Mouse (Mus musculus) c-Kit-positive CD71-negative TER-119-negative erythroid progenitor cells, embryonic 14.5 days (primary cell): Measurements from ENCODE around the gene Gm20388.
A peak's percentile ranks its signal among the peaks of the same experiment; 100 is the strongest.

Experiments used
- DNase-seq: peaks from one replicate; pipeline ENCODE4 v3.0.0-alpha.2; 2013; ENCODE audit warnings: low read depth

Gm20388 gene

GRCm38 (mm10) chr8:121740721-121741120, 1830.1 kb downstream of the Gm20388 start:
- DNase-seq = no peak

DNA sequence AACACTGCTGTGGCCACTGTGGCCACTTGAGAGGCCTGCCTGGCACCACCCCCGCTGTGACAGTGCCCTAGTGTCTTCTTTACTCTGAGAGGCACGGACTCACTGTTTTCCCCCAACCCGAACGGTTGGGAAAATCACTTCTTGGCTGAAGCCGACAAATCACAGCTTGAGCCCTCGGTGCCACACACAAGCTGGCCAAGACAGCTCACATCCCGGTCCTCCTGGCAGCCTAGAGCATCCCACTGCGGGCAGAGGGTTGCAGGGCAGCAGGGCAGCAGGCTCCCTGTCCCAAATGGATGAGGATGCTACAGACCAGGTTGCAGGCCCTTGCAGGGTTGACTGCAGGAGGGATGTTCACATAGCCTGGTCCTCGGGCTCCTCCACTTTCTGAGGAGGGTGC, 1838.9 kb downstream of the Gm20388 start:
- no peak for DNase-seq

DNA sequence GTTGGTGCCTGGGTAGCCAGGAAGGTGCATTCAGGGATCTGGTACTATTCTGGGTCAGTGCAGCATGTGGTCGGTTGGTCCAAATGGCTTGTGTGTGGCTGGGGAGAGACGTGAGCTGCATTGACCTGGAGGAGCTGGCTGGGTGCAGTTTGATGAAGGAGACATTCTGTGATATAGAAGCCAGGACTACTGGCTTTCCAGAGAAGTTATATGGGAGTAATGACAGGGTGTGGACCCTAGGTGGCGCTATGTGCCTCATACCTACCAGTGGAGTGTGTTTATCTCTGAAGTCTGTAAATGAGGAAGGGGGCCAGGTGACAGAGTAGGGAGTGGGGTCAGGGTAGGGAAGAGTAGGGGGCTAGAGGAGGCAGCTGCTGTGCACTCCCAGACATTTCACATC, 1839.9 kb downstream of the Gm20388 start:
- no peak for DNase-seq

DNA sequence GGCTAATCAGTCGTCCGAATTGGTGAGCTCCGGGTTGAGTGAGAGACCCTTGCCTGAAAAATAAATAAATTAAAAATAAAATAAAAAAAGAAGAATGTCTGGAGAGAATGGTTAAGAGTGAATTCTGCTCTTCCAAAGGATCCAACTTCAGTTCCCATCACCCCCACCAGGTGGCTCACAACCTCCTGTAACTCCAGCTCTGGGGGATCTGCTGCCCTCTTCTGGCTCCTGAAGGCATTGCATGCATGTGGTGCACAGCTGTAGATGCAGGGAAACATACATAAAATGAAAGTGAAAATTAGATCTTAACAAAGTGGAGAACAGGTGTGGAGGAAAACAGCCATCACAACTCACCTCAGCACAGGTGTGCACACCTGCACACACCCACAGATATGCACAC, 1840.8 kb downstream of the Gm20388 start:
- DNase-seq = peak; percentile 75

GRCm38 (mm10) chr8:121758470-121758869, 1847.8 kb downstream of the Gm20388 start:
- DNase-seq = no peak

DNA sequence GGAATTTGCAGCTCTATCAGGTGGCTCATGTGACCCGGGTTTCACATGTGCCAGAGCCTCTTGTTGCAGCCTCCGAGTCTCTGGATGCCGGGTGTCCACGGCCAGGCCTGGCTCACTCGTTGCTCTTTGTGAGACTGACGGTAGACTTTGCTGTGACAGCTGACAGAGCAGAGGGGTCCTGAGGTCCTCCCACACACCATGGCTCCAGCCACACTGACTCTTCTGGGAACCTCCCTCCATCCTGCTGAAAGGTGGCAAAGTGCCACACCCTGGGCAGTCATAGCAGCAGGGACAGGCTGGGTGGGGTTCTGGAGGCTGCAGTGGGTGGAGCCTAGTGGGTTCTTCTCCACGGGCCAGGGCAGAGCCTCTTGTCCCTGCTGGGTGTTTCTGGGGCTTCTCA, 1849.8 kb downstream of the Gm20388 start:
- DNase-seq = no peak

- DNase-seq = peak; percentile 61
Observed at GRCm38 (mm10) chr8:121761480-121761879, 1850.8 kb downstream of the Gm20388 start.

DNA sequence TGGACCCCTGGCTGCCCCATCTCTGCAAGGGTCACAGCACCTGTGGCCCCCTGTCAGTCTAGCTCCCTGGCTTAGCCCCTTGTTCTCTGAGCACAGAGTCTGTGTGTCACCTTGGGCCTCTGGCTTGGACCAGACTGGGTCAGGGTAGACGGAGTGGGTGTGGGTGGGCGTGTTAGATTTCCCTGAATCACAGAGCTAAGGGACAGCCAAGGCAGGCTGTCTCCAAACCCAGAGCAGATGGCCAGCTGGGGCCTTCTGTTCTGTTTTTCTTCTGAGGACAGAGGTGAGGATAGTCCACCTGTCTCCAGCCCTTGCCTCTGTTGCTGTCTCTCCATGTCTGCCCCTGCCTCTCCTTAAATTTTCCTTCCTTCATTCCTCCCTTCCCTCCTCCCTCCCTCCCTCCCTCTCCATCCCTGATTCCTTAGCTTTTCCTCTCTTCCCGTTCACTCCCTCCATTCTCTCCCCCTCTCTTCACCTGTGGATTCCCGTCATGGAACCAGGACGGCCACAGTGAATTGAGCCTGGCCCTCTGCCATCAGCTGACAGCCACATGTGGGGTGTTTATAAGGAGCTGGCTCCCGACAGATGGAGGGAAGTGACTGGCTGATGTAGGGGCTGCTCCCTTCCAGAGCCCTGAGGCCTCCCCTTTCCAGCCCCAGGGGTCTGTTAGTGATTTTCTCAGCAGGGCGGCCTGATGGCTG, 1852.5 kb downstream of the Gm20388 start:
- no peak for DNase-seq

DNA sequence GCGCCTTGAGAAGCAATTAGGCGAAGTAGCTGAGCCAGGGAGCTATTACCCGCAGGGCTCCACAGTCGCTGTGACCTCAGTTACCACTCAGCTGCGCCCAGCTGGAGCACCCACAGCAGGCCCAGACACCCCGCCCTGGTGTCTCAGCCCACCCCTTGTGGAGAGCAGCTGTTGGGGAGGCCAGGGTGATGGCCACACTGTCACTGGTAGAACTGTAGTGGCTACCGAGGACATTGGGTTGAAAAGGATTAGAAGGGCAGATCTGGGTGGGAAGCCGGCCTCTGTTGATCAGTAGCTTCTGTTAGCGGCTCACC, 1853.0 kb downstream of the Gm20388 start:
- no peak for DNase-seq

DNA sequence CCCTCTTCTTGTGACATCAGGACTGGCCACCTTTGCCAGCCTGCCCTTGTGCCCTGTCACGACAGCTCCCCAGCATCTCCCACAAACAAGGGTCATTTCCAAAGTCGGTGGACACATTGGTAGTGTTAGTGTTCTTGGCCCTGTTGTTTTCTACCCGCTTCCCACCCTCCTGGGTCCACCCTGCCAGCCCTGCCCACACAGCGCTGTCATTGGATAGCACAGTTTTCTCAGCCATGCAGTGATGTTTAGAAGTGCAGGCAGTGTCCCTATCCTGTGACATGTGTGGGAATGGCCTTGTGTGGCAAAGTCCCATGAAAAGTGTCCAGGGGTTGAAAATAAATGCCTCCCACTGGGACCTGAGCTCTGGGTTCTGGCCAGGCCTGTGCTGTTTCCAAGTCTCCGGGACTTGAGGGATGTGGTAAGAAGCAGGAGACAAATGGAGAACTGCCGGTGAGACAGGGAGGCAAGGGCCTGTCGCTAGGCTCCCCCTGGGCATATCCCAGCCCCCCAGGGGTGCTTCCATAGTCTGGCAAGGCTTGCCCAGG, 1855.0 kb downstream of the Gm20388 start:
- DNase-seq = no peak

DNA sequence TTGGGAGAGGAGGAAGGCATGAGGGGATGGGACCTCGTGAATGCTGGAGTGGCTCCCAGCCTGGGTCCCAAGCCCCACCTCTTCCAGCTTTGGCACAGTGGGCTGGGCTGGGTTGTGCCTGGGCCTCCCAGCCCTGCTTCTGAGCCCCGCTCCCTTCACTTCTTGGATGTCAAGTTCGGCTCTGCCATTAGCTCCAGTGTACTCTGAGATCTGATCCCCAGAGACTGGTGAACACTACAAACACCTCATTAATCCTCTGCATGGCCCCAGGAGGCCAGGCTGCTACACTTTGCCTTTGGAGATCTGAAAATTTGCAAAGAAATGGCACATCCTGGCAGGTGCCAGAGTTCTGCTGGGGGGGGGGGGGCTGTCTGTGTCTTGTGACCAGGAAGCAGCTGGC, 1858.5 kb downstream of the Gm20388 start:
- DNase-seq = no peak

GRCm38 (mm10) chr8:121769621-121770020, 1859.0 kb downstream of the Gm20388 start:
- no peak for DNase-seq

DNA sequence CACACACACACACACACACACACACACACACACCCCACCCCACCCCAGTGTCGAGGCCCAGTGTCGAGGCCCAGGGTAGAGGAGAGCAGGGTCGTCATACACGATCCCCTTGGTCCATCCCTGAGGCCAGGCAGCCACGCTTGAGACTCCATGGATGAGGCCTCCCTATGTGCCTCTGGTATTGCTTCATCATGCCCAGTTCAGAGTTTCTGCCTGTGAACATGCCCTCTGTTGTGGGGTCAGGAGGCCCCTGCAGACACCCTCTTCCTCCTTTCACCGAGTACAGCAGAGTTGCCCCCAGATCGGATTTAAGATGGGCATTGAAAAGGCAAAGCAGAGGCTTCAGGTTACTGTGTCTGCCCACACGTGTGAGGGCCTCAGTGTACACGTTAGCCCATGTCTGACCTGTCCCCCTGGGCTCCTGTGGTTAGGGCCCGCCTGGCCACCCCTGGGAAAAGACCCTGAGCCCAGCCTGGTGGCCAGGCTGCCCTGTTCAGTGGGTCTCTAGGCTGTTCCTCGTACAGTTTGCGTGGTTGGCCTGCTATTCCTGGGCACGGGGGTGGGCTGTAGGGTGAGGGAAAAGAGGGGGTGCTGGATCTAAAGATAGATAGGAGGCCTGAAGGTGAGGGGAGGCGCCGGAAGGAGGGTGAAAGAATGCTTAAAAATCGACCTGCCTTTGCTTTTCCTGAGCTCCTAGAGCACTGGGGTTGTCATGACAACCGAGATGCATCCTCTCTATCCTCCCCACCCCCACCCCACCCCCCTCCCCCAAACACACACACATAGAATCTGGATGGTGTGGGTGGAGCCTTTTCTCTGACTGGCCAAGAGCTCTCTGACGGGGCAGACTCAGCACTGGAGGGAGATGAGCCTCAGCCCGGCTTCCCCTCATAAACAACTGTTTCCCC, 1860.5 kb downstream of the Gm20388 start:
- DNase-seq = no peak

DNA sequence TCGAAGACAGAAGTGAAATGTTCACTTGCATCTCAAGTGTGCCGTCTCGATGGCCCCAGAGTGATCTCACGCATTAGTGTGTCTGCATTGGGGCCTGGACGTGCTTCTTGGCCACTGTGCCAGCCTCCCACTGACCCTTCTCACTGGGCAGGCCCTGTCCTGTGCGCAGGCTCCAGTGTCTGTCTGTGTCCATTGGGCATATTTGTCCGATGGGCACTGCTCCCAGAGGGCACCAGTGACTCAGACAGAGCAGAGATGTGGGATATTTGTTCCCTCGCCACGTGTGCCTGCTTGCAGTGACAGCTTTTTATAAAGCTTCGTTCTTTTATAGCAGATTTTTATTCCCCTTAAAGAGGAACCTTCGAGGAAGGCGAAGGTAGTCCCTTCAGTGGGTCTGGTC, 1863.2 kb downstream of the Gm20388 start:
- DNase-seq = no peak

- no peak for DNase-seq
Observed at GRCm38 (mm10) chr8:121782493-121782892, 1871.9 kb downstream of the Gm20388 start.

GRCm38 (mm10) chr8:121786542-121786941, 1875.9 kb downstream of the Gm20388 start:
- DNase-seq = no peak

DNA sequence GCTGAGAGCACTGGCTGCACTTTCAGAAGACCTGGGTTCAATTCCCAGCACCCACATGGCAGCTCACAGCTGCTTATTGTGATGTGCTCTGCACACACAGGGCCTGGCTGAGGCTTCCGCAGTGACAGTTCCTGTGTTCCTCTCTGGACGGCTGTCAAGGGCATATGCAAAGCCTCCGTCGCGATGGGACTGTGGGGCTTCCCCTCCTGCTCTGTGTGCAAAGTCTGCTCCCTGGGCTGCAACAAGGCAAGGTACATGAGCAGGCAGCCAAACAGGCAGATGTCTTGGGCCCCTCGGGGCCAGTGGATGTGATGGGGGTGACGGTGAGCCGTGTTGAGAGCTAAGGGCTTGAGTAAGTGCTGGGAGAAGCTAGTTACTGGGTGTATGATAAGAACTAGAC, 1878.1 kb downstream of the Gm20388 start:
- DNase-seq = no peak

DNA sequence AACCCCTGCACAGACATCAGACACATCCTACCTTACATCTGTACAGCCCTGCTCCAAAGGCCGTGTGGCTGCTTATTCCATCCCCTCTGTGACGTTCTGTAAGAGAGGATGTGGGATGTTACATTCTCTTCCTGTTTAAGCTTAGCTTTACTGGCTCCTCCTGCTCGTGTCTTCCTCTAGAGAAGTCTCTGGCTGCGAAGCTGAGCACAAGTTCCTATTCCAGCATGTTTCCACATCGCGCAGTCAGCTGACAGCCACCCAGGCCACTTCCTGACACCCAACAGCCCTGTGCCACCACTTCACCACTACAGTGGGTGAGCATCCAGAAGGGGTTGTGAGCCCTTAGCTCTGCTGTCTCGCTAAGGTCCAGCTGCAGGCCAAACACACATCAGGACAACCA, 1881.5 kb downstream of the Gm20388 start:
- no peak for DNase-seq

- DNase-seq = no peak
Observed at GRCm38 (mm10) chr8:121792627-121793026, 1882.0 kb downstream of the Gm20388 start.

DNA sequence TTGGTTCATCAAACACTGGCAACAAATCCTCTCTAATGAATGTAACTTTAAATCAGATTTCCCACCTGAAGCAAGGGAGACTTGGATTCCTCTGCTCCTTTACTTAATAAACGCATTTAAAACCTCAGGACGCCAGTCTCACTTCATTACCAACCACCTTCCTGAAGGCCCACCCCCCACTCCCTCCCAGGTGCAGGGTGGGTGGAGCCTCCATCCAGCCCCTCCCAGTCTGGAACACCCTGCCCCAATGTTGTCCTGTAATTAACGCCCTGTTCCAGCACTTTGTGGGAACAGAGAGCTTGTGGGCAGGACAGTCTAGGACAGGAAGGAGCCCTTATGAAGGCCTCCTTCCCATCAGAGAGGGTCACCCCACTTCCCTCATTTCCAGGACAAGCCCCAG, 1883.5 kb downstream of the Gm20388 start:
- no peak for DNase-seq

DNA sequence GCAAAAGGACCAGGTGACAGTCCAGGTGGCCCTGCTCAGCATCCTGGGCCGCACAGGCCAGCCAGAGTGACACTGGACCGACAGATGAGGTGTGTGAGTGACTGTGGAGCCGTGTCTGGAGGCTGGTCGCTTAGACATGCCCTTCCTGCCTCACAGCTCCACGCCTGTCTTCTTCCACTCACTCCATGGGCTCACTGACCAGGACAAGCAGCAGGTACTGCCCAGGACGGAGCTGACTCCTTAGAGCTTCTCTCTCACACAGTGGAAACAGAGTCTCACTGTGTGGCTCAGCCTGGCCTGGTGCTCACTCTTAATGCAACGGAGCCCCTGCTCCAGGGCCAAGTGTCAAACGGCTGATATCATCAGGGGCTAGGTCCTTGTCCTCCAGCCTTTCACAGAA, 1884.8 kb downstream of the Gm20388 start:
- no peak for DNase-seq

DNA sequence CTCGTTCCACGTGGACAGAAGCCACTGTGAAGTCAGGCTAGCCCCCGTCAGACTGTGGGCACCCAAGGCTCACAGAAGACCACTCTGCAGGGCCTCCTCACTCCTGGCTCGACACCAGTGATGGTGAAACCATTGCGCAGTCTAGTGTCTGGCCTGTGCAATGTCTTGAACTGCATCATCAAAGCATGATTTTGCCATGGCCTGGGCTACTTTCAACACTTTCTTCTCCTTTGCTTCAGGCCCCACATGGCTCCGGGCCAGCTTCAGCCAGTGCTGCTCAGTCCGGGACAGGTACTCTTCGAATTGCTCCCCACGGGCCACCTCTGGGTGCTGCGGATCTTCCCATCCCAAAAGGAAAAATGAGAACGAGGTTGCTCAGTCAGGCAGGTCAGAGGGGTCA, 1885.8 kb downstream of the Gm20388 start:
- DNase-seq = no peak

- DNase-seq = no peak
Observed at GRCm38 (mm10) chr8:121798401-121798800, 1887.8 kb downstream of the Gm20388 start.
